Mouse (Mus musculus) CH12.LX (cell line): ENCODE results near the gene Soga1. TPM values are rescaled to one million over a fixed set of nuclear protein-coding genes. Genes with fewer than 3 reads are reported as not detected.

Experiments used
- DNase-seq: peaks from one replicate; pipeline ENCODE4 v3.0.0-alpha.2; 2013; ENCODE audit errors: extremely low read depth
- H3K27ac ChIP-seq: 2 replicates; pipeline ENCODE4 v1.5.1; 2012; ENCODE audit warnings: low read depth, mild to moderate bottlenecking, control low read depth, moderate library complexity; ENCODE audit not compliant: insufficient read depth
- H3K27me3 ChIP-seq: replicated peaks from 2 replicates; pipeline ENCODE3; 2012; ENCODE audit warnings: inconsistent platforms
- H3K36me3 ChIP-seq, 2 experiments: replicated peaks in 1 of 2; 2 replicates each; pipeline versions ENCODE3 to v1.6.1; 2012; ENCODE audit warnings: inconsistent platforms in 1 of 2, low read length in 1 of 2, mild to moderate bottlenecking in 1 of 2, mixed read lengths in 1 of 2, moderate library complexity in 1 of 2; ENCODE audit not compliant: control insufficient read depth in 1 of 2, insufficient read depth in 1 of 2
- H3K4me1 ChIP-seq, 2 experiments: 2 replicates each; pipeline ENCODE4 v1.6.1; 2012; ENCODE audit warnings: inconsistent platforms in 1 of 2, moderate library complexity in 1 of 2; ENCODE audit not compliant: insufficient read depth in 2 of 2, control insufficient read depth in 1 of 2
- H3K4me2 ChIP-seq: 2 replicates; pipeline ENCODE4 v1.6.1; 2012; ENCODE audit warnings: low read depth, mild to moderate bottlenecking, control low read depth; ENCODE audit not compliant: poor library complexity, insufficient read depth, severe bottlenecking
- H3K4me3 ChIP-seq, 3 experiments: fragments of 150-350 bp in 1 of 3; sonication (generic) in 1 of 3; replicated peaks in 1 of 3; 2 replicates each; pipeline versions ENCODE3 to v1.5.1; 2011 to 2012; ENCODE audit warnings: low read depth in 2 of 3, low read length in 2 of 3, mild to moderate bottlenecking in 2 of 3, moderate library complexity in 2 of 3, control low read depth in 1 of 3, improper control_type of control experiment in 1 of 3, inconsistent platforms in 1 of 3, mixed read lengths in 1 of 3; ENCODE audit not compliant: poor library complexity in 1 of 3
- H3K79me2 ChIP-seq: replicated peaks from 2 replicates; pipeline ENCODE4 v1.6.1; 2012; ENCODE audit warnings: mild to moderate bottlenecking, moderate library complexity; ENCODE audit not compliant: control insufficient read depth, poor library complexity, insufficient read depth, severe bottlenecking; ENCODE audit errors: extremely low read depth
- H3K9ac ChIP-seq: 2 replicates; pipeline ENCODE4 v1.6.1; 2012; ENCODE audit warnings: low read depth, mild to moderate bottlenecking, control low read depth, moderate library complexity; ENCODE audit not compliant: insufficient read depth
- H3K9me3 ChIP-seq: replicated peaks from 2 replicates; pipeline ENCODE3; 2012; ENCODE audit warnings: low read length, inconsistent platforms, mixed read lengths
- CTCF ChIP-seq, 2 experiments: IDR thresholded peaks in 1 of 2; conservative IDR thresholded peaks in 1 of 2; 2 replicates each; pipeline ENCODE4 v1.5.1; 2011 to 2012; ENCODE audit warnings: low read depth in 2 of 2, low read length in 2 of 2, improper control_type of control experiment in 1 of 2, inconsistent platforms in 1 of 2, mild to moderate bottlenecking in 1 of 2, moderate library complexity in 1 of 2
- JUND ChIP-seq: conservative IDR thresholded peaks from 2 replicates; pipeline ENCODE4 v1.6.1; 2011; ENCODE audit warnings: low read depth, low read length, improper control_type of control experiment
- KAT2A ChIP-seq: IDR thresholded peaks from 2 replicates; pipeline ENCODE4 v1.6.1; 2012; ENCODE audit warnings: low read length, improper control_type of control experiment, inconsistent platforms; ENCODE audit not compliant: insufficient replicate concordance
- MEF2A ChIP-seq: IDR thresholded peaks from 2 replicates; pipeline ENCODE4 v1.6.1; 2014; ENCODE audit warnings: low read depth, mild to moderate bottlenecking, inconsistent platforms, low read length, improper control_type of control experiment, borderline replicate concordance
- MXI1 ChIP-seq: IDR thresholded peaks from 2 replicates; pipeline ENCODE4 v1.6.1; 2011; ENCODE audit warnings: mild to moderate bottlenecking, low read depth, low read length, improper control_type of control experiment
- MYC ChIP-seq: IDR thresholded peaks from 2 replicates; pipeline ENCODE4 v1.6.1; 2011; ENCODE audit warnings: low read depth, mild to moderate bottlenecking, improper control_type of control experiment, low read length
- NELFE ChIP-seq: IDR thresholded peaks from 2 replicates; pipeline ENCODE4 v1.6.1; 2011; ENCODE audit warnings: low read depth, low read length, improper control_type of control experiment
- NRF1 ChIP-seq: IDR thresholded peaks from 2 replicates; pipeline ENCODE4 v1.6.1; 2014; ENCODE audit warnings: low read depth, mild to moderate bottlenecking, inconsistent platforms, low read length, improper control_type of control experiment, moderate library complexity
- POLR2AphosphoS2 ChIP-seq: IDR thresholded peaks from 2 replicates; pipeline ENCODE4 v1.6.1; 2011; ENCODE audit warnings: low read depth, low read length, improper control_type of control experiment
- RAD21 ChIP-seq: IDR thresholded peaks from 2 replicates; pipeline ENCODE4 v1.6.1; 2011; ENCODE audit warnings: low read depth, mild to moderate bottlenecking, low read length, improper control_type of control experiment, moderate library complexity
- RCOR1 ChIP-seq: conservative IDR thresholded peaks from 2 replicates; pipeline ENCODE4 v1.6.1; 2012; ENCODE audit warnings: low read depth, mild to moderate bottlenecking, inconsistent platforms, low read length, improper control_type of control experiment
- SMC3 ChIP-seq: IDR thresholded peaks from 2 replicates; pipeline ENCODE4 v1.6.1; 2011; ENCODE audit warnings: low read depth, low read length, improper control_type of control experiment
- USF1 ChIP-seq: IDR thresholded peaks from 2 replicates; pipeline ENCODE4 v1.6.1; 2014; ENCODE audit warnings: low read depth, mild to moderate bottlenecking, inconsistent platforms, low read length, improper control_type of control experiment
- ZKSCAN1 ChIP-seq: IDR thresholded peaks from 2 replicates; pipeline ENCODE4 v1.6.1; 2012; ENCODE audit warnings: low read depth, inconsistent platforms, low read length, improper control_type of control experiment, borderline replicate concordance
- ZNF384 ChIP-seq: IDR thresholded peaks from 2 replicates; pipeline ENCODE4 v1.6.1; 2012; ENCODE audit warnings: low read depth, low read length, improper control_type of control experiment, inconsistent platforms
- dilution Hi-C: fragments of 300-500 bp; cut with MboI; formaldehyde crosslinking; loops from 2 replicates; pipeline ENCODE4 v1.14.3; 2020; ENCODE audit warnings: low sequenced_read_pairs; ENCODE audit not compliant: extremely low pct_unique_long_range_greater_than_20kb, extremely low pct_ligation_motif_present
- in situ Hi-C: fragments of 300-500 bp; cut with MboI; formaldehyde crosslinking; loops from 3 replicates; pipeline ENCODE4 v1.14.3; 2019; ENCODE audit warnings: low sequenced_read_pairs, low pct_ligation_motif_present, low pct_unique_long_range_greater_than_20kb, mixed read lengths
- polyA plus RNA-seq: library from polyadenylated mRNA; unstranded; fragments of >175 nt; gene quantifications from 2 replicates; pipeline ENCODE4 v1.2.1, GENCODE M21; 2012; ENCODE audit warnings: low read depth; ENCODE audit not compliant: insufficient read length
- total RNA-seq, 2 experiments: library from RNA; depleted of rRNA; stranded (reverse); fragments of 300-350 nt in 1 of 2; fragments of >200 nt in 1 of 2; gene quantifications; 2 replicates each; pipeline ENCODE4 v1.2.3; 2012 to 2014

Soga1 gene
- total and polyA plus RNA-seq, 3 experiments, result 0.39 to 2.0 (median 2.0) TPM

DNA sequence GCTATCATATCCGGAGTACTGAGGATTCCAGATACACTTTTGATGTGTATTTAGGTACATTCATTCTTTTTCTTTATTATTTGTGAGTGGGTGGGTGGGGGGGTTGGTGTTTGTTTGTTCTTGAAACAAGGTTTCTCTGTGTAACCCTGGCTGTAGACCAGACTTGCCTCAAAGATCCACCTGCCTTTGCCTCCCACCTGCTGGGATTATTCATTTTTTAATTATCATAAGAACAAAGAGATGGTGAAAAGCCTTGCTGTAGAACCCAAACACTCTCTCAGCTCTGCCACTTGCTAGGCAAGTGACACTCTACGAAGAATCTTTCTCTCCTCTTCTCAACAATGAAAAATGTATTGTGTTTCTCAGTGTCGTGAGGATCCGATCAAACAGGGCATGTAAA lies 59.8 kb downstream of the Soga1 start:
- dilution Hi-C loops, result no loop called here
- DNase-seq, result no peak
- no peaks in the 10 kb centered on the region for H3K9me3 ChIP-seq

DNA sequence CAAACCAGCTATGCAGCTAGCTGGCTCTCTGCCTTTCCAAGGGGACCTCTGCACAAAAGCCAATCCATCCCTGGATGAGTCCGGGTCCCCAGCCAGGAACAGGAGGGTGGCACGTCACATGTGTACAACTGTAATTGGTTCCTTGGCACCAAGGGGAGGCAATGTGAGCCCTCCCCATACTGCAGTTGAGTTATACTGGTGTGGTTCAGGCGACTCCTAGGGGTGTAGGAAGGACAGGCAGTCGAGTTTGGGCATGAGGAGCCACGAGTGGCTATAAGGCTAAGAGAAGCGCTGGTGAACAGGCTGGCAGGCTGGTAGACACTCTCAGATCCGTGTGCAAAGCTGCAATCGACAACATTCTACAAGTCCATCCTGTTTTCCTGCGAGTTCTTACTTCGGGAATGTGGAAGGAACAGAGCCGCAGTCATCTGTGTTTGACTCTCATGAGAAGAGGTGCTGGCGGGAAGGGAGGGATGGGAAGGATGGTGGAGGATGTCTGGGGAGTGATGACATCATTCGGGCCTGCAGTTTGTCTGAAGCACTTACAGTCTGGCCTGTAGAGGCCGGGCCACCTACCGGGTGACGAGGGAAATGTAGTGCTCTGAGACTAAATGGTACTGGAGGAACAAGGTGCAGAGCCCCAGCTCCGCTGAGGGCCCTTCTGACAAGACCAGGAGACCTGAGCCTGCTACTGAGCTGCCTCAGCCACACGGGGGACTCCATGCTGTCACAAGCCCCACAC lies 62.4 kb downstream of the Soga1 start:
- H3K27ac ChIP-seq, result no peak overlapping the region
- H3K9me3 ChIP-seq, result no peaks in the 10 kb centered on the region
- H3K4me1 ChIP-seq, result peaks cover 0 to 8% of the 10 kb centered on the region in 2 experiments; a peak in 2 of 4 replicates
- H3K4me2 ChIP-seq, result no peak overlapping the region
- H3K9ac ChIP-seq, result no peak overlapping the region
- H3K79me2 ChIP-seq, result no peaks in the 10 kb centered on the region
- H3K4me3 ChIP-seq, result no peak overlapping the region
- dilution Hi-C loops (no loop called here), in situ Hi-C loops (loop anchor here (10.0 kb wide), 1 partner anchor 232 kb away; no protein-coding TSS in a partner anchor)
- DNase-seq, result peak; percentile 12
- H3K36me3 ChIP-seq, result peaks cover 4 to 33% of the 10 kb centered on the region in 2 experiments
- H3K27me3 ChIP-seq, result no peaks in the 10 kb centered on the region
- TF ChIP-seq CTCF (conservative IDR thresholded peaks at IDR 0.05 in 1 of 2, IDR thresholded peaks at IDR 0.05 in 1 of 2; ENCODE audit: low read depth in 2 of 2, low read length in 2 of 2), result peak in 1 of 2 experiments; percentile 40; a peak in 2 of 4 replicates
- TF ChIP-seq ZKSCAN1, result no peak
- peak; percentile 5; the same call in 1 of the 2 replicates for TF ChIP-seq SMC3
- TF ChIP-seq RAD21, result peak; percentile 32

More for the DNA sequence above, 59.8 kb downstream of the Soga1 start:
- Histone ChIP-seq H3K27me3 (no peaks in the 10 kb centered on the region), H3K4me2 (no peak overlapping the region), H3K4me1 (peaks cover 0 to 8% of the 10 kb centered on the region in 2 experiments; a peak in 2 of 4 replicates), H3K79me2 (no peaks in the 10 kb centered on the region), H3K36me3 (peaks cover 4 to 50% of the 10 kb centered on the region in 2 experiments), H3K4me3 (no peak overlapping the region), H3K9ac (no peak overlapping the region), H3K27ac (no peak overlapping the region)
- TF ChIP-seq JUND, result no peak
- TF ChIP-seq NRF1, result no peak
- no peak for TF ChIP-seq NELFE
- TF ChIP-seq KAT2A, result no peak
- TF ChIP-seq MXI1, result no peak
- no peak for TF ChIP-seq ZNF384
- no peak for TF ChIP-seq RCOR1
- TF ChIP-seq USF1, result no peak
- TF ChIP-seq MEF2A, result no peak
- TF ChIP-seq MYC, result no peak
- no peak for TF ChIP-seq POLR2AphosphoS2
- in situ Hi-C loops, result loop anchor here (10.0 kb wide), 1 partner anchor 234 kb away; no protein-coding TSS in a partner anchor
